ENCODE assay signal across 16 mouse cellular contexts in the genomic region with DNA sequence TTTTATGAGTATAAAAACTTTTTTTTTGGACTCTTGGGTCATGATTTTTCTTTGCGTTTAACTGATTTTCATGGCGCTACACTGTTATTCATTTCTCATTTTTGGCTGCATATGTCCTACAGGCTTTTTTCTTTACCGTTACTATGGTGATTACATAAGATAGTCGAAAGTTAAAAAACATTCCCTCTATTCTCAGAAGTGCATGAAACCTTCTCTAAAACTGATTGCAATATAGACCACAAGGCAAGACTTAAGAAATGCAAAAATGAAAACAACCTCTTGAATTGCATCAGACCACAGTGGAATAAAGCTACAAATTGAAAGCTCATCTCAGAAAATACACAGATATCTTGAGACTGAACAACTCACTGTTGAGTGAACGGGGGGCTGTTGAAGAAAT.
"Had no signal": no experiment of that assay in that cellular context is flagged by ENCODE, and none has a peak within 500 bp of the region (broad histone marks: within the 10 kb centered on the region; RNA-seq: fewer than 3 reads in every experiment).

No protein-coding gene starts in this region.

- ATAC-seq: hindbrain, postnatal 0 days; intestine, embryonic 16.5 days; liver, embryonic 12.5 days had no signal

- DNase-seq: gastrocnemius, postnatal 14 days; gastrocnemius, postnatal 36 days; heart, adult 18-20 months; heart, postnatal 10 days; heart, postnatal 36 days; kidney, adult 11 months; kidney, adult 2 months; kidney, adult 9 months; kidney, postnatal 14 days; kidney, postnatal 36 days; layer of hippocampus, adult 9-11 months; layer of hippocampus, postnatal 36 days; left cerebral cortex, postnatal 4 days had no signal
